Mouse (Mus musculus) liver, adult 2 months (tissue): ENCODE data around the gene Klc2. TPM values are rescaled to one million over a fixed set of nuclear protein-coding genes. Genes with fewer than 3 reads are reported as not detected.

ENCODE experiments used
- DNase-seq: peaks from one replicate; pipeline ENCODE4 v3.0.0-alpha.2; 2011; ENCODE audit warnings: low read depth, low spot score; ENCODE audit errors: extremely low read depth
- H3K27ac ChIP-seq: fragments of 200-500 bp; replicated peaks from 2 replicates; pipeline ENCODE4 v1.5.1; 2012; ENCODE audit warnings: low read depth, mild to moderate bottlenecking, control low read depth, inconsistent platforms, low read length; ENCODE audit not compliant: insufficient read depth
- H3K27me3 ChIP-seq: fragments of 200-500 bp; 2 replicates; pipeline ENCODE4 v1.6.1; 2012; ENCODE audit warnings: mild to moderate bottlenecking, moderate library complexity, low read length, inconsistent platforms; ENCODE audit not compliant: control insufficient read depth, insufficient read depth
- H3K36me3 ChIP-seq: fragments of 200-500 bp; 2 replicates; pipeline ENCODE4 v1.6.1; 2012; ENCODE audit warnings: low read length, inconsistent platforms; ENCODE audit not compliant: control insufficient read depth, insufficient read depth
- H3K4me1 ChIP-seq: fragments of 200-500 bp; 2 replicates; pipeline ENCODE4 v1.6.1; 2011; ENCODE audit warnings: low read length; ENCODE audit not compliant: control insufficient read depth, insufficient read depth
- H3K4me3 ChIP-seq: fragments of 200-500 bp; 2 replicates; pipeline ENCODE4 v1.5.1; 2011; ENCODE audit warnings: low read depth, mild to moderate bottlenecking, control low read depth, low read length, moderate library complexity; ENCODE audit not compliant: insufficient read depth
- H3K79me2 ChIP-seq: fragments of 200-500 bp; 2 replicates; pipeline ENCODE4 v1.6.1; 2012; ENCODE audit warnings: inconsistent platforms, mild to moderate bottlenecking, low read length, moderate library complexity; ENCODE audit not compliant: control insufficient read depth, insufficient read depth
- H3K9ac ChIP-seq: fragments of 200-500 bp; 2 replicates; pipeline ENCODE4 v1.6.1; 2012; ENCODE audit warnings: low read depth, mild to moderate bottlenecking, control low read depth, inconsistent platforms, low read length
- CTCF ChIP-seq: fragments of 200-500 bp; IDR thresholded peaks from 2 replicates; pipeline ENCODE4 v1.5.1; 2011; ENCODE audit warnings: low read depth, low read length, control low read depth
- POLR2A ChIP-seq: fragments of 200-500 bp; IDR thresholded peaks from 2 replicates; pipeline ENCODE4 v1.6.1; 2011; ENCODE audit warnings: low read length, control low read depth; ENCODE audit not compliant: insufficient read depth; ENCODE audit errors: extremely low read depth
- WGBS: fragments of 180-500 bp; shearing (Covaris S2); methylation state at CpG from one replicate; pipeline ENCODE4 v1.1.7; 2018; 5-methylcytosine and 5-hydroxymethylcytosine counted together
- polyA plus RNA-seq: library from polyadenylated mRNA; depleted of rRNA; stranded (reverse); fragments of >200 nt; gene quantifications from 2 replicates; pipeline ENCODE4 v1.2.3, GENCODE M21; 2012
- total RNA-seq: library from RNA; depleted of rRNA; stranded (reverse); fragments of >200 nt; gene quantifications from 2 replicates; pipeline ENCODE4 v1.2.3, GENCODE M21; 2014

The Klc2 gene
- total and polyA plus RNA-seq, 2 experiments: 2.4 to 12.3 TPM

DNA sequence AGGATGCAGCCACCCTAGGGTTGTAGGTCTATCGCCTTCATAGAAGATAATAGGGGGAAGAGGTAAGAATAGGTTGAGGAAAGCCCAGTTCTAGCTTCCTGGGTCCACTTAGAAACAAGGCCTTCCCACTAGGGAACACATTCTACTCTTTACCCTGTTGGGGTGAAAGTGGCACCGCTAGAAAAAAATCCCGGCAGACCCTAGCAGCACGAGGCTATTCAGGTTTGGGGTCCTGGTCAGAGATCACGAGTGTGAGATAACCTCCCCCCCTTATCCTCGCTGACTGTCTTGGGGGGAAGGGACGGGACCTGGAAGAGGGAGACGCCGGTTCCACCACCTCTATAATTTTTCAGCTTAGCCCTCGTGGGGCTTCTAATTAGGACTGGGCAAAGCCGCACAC lies 47.3 kb downstream of the Klc2 start:
- 31% methylated on average over 11 of the region's 11 CpGs for WGBS
- Histone ChIP-seq H3K36me3 (no peaks in the 10 kb centered on the region), H3K9ac (no peak overlapping the region), H3K4me1 (peaks cover 9% of the 10 kb centered on the region; the same call in 1 of the 2 replicates), H3K27ac (no peak overlapping the region), H3K79me2 (no peaks in the 10 kb centered on the region), H3K4me3 (no peak overlapping the region), H3K27me3 (peaks cover 12% of the 10 kb centered on the region)
- DNase-seq: no peak
- TF ChIP-seq POLR2A (no peak), CTCF (no peak)

DNA sequence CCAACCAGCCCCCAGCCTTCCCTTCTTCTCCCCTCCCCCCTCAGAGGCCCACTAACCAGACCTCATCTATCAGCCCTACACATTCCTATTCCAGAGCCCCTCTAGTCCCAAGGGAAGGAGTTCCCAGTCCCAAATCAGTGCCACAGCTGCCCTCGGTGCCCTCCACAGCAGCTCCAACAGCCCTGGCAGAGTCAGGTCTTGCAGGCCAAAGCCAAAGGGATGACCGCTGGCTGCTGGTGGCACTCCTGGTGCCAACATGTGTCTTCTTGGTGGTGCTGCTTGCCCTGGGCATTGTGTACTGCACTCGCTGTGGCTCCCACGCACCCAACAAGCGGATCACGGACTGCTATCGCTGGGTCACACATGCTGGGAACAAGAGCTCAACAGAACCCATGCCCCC lies 48.4 kb downstream of the Klc2 start:
- 88% methylated on average over 7 of the region's 7 CpGs for WGBS
- H3K4me3 ChIP-seq: no peak overlapping the region
- H3K27ac ChIP-seq: no peak overlapping the region
- no peaks in the 10 kb centered on the region for H3K36me3 ChIP-seq
- no peaks in the 10 kb centered on the region for H3K79me2 ChIP-seq
- H3K9ac ChIP-seq: no peak overlapping the region
- TF ChIP-seq CTCF: no peak
- TF ChIP-seq POLR2A: no peak
- peaks cover 9% of the 10 kb centered on the region; the same call in 1 of the 2 replicates for H3K4me1 ChIP-seq
- DNase-seq: no peak
- H3K27me3 ChIP-seq: peaks cover 12% of the 10 kb centered on the region

DNA sequence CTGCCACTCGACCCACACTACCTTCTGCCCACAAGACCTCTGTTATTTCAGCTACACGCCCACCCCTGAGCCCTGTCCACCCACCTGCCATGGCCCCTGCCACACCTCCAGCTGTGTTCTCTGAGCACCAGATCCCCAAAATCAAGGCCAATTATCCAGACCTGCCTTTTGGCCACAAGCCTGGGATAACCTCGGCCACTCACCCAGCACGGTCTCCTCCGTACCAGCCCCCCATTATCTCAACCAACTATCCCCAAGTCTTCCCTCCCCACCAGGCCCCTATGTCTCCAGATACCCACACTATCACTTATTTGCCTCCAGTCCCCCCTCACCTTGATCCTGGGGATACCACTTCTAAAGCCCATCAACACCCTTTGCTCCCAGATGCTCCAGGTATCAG lies 48.9 kb downstream of the Klc2 start:
- no peak overlapping the region for H3K4me3 ChIP-seq
- no peaks in the 10 kb centered on the region for H3K36me3 ChIP-seq
- 90% methylated on average over 5 of the region's 5 CpGs for WGBS
- H3K9ac ChIP-seq: no peak overlapping the region
- peaks cover 12% of the 10 kb centered on the region for H3K27me3 ChIP-seq
- no peak for DNase-seq
- peaks cover 9% of the 10 kb centered on the region; the same call in 1 of the 2 replicates for H3K4me1 ChIP-seq
- no peak for TF ChIP-seq CTCF
- no peak for TF ChIP-seq POLR2A
- no peak overlapping the region for H3K27ac ChIP-seq
- H3K79me2 ChIP-seq: no peaks in the 10 kb centered on the region

DNA sequence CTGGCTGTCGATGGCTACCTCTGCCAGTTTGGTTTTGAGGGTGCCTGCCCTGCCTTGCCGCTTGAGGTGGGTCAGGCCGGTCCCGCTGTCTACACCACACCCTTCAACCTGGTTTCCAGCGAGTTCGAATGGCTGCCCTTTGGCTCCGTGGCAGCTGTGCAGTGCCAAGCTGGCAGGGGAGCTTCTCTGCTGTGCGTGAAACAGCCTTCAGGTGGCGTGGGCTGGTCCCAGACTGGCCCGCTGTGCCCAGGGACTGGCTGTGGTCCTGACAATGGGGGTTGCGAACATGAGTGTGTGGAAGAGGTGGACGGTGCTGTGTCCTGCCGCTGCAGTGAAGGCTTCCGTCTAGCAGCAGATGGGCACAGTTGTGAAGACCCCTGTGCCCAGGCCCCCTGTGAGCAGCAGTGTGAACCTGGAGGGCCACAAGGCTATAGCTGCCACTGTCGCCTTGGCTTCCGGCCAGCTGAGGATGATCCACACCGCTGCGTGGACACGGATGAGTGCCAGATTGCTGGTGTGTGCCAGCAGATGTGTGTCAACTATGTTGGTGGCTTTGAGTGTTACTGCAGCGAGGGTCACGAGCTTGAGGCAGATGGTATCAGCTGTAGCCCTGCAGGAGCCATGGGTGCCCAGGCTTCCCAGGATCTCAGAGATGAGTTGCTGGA lies 49.7 kb downstream of the Klc2 start:
- no peaks in the 10 kb centered on the region for H3K79me2 ChIP-seq
- no peak for DNase-seq
- WGBS: 35% methylated on average over 21 of the region's 21 CpGs
- peaks cover 12% of the 10 kb centered on the region for H3K27me3 ChIP-seq
- peak overlapping the region; percentile 50; the same call in 1 of the 2 replicates for H3K9ac ChIP-seq
- no peaks in the 10 kb centered on the region for H3K36me3 ChIP-seq
- TF ChIP-seq CTCF: no peak
- TF ChIP-seq POLR2A: no peak
- H3K4me3 ChIP-seq: peak overlapping the region; percentile 53; the same call in 1 of the 2 replicates
- H3K4me1 ChIP-seq: peaks cover 9% of the 10 kb centered on the region; the same call in 1 of the 2 replicates
- H3K27ac ChIP-seq: no peak overlapping the region

DNA sequence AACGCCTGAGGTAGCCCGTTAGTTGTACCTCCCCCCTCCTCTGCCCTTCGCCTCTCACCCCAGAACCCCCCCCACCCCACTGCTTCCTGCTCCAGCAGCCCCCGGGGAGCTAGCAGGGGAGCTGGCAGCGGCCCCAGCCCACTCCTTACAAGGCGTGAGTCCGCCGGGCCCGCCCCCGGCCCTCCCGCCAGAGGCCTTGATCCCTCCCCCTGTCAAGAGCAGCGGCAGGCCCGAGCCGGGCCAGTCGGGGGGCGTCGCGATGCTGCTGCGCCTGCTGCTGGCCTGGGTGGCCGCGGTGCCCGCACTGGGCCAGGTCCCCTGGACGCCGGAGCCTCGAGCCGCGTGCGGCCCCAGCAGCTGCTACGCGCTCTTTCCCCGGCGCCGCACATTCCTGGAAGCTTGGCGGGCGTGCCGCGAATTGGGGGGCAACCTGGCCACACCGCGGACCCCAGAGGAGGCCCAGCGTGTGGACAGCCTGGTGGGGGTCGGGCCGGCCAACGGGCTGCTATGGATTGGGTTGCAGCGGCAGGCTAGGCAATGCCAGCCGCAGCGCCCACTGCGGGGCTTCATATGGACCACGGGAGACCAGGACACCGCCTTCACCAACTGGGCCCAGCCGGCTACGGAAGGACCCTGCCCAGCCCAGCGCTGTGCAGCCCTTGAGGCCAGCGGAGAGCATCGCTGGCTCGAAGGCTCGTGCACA lies 50.3 kb downstream of the Klc2 start, which contains the start of gene Cd248:
Gene Cd248, plus strand, starts transcription at position 212 of the 703 bp plus-strand sequence.
- Histone ChIP-seq H3K9ac (peak within 1 kb of the TSS; percentile 50), H3K4me3 (peak within 1 kb of the TSS; percentile 53; the same call in 1 of the 2 replicates), H3K27ac (peak within 1 kb of the TSS; percentile 46; the same call in 1 of the 2 replicates), H3K27me3 (peaks cover 12% of the 10 kb centered on the region), H3K4me1 (peaks cover 9% of the 10 kb centered on the region; the same call in 1 of the 2 replicates), H3K36me3 (no peaks in the 10 kb centered on the region), H3K79me2 (no peaks in the 10 kb centered on the region)
- no peak for DNase-seq
- 3% methylated on average over 55 of the region's 56 CpGs for WGBS
- TF ChIP-seq CTCF: no peak
- TF ChIP-seq POLR2A: 0 out of 2 replicates have a peak, but pooled peaks have one; percentile 15
